Mouse (Mus musculus) hindlimb bud, embryonic 11.5 days (tissue): Measurements from ENCODE around the gene Cpt1c.

Experiments used
- DNase-seq: peaks from one replicate; pipeline ENCODE4 v3.0.0-alpha.2; 2012; ENCODE audit warnings: low read depth, low spot score; ENCODE audit errors: extremely low spot score

Cpt1c gene

DNA sequence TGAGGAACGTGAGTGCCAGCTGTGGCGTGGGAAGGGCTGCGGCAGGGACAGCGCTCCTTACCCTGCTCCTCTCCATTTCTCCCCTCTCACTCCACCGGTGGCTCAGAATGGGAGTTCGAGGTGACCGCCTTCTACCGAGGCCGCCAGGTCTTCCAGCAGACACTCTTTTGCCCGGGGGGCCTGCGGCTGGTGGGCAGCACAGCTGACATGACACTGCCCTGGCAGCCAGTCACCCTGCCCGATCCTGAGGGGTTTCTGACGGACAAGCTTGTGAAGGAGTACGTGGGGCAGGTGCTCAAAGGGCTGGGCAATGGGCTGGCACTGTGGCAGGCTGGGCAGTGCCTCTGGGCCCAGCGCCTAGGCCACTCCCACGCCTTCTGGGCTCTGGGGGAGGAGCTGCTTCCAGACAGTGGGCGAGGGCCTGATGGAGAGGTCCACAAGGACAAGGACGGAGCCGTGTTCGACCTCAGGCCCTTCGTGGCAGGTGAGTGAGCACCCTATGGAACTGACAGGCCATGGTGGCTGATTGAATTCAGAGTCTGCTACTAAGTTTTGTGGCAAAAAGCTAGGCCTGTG is 26.0 kb upstream of the Cpt1c start:
- no peak for DNase-seq

GRCm38 (mm10) chr7:44999753-45000152 is 25.1 kb upstream of the Cpt1c start:
- DNase-seq = no peak

DNA sequence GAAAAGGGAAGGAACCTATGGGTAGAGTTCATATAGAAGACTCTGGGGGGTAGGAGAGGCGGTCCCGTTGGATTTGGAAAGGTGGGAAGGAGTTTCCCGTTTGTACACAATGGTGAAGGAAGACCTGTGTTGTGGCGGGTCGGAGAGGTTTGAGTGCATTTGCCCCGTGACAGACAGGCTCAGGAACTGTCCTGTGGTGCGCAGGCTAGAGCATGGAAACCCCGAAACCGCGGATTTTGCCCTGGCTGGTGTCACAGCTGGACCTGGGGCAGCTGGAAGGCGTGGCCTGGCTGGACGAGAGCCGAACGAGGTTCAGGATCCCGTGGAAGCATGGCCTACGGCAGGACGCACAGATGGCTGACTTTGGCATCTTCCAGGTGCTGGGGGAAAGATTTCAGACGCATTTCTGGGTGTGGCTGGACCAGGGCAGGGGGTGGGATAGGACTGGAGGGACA is 23.9 kb upstream of the Cpt1c start, which contains the start of gene Bcl2l12:
Gene Bcl2l12 (minus strand): TSS at position 212 of the 455 bp plus-strand sequence.
- DNase-seq = no peak

GRCm38 (mm10) chr7:44997940-44998428 is 23.3 kb upstream of the Cpt1c start:
- DNase-seq = no peak

DNA sequence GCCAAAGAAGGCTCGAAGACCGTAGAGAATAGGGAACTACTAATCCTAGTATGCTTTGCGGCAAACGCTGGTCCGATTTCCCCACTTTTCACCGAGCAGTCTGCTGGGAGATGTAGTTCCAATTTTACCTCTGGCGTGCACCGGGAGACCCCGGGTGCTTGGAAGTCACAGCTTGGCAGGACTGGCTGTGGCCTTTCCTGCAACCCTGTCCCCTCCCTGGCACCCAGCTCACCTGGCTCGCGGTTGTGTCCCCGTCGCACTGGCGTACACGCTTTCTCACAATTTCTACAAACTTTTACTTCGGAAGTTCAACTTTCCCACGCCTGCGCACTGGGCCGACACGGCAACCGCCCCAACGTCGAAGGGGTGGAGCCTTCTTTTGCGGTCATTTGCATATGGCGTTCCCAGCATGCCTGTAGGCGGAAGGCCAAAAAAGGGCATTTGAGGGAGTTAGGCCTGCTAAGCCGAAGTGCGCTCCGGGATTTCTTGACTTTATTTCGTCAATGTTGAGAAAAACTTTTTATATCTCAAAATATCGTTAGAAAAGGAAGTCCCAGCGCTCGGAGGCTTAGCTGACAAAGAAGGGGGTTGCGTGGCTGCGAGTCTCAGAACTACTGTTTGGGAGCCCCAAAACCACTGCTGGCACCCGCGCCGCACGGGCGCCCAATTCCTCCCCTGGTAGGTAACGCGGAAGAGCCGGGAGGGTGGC is 22.7 kb upstream of the Cpt1c start, which contains the start of gene Irf3:
Gene Irf3 (plus strand): TSS at position 418 of the 709 bp plus-strand sequence.
- DNase-seq = peak; percentile 96

DNA sequence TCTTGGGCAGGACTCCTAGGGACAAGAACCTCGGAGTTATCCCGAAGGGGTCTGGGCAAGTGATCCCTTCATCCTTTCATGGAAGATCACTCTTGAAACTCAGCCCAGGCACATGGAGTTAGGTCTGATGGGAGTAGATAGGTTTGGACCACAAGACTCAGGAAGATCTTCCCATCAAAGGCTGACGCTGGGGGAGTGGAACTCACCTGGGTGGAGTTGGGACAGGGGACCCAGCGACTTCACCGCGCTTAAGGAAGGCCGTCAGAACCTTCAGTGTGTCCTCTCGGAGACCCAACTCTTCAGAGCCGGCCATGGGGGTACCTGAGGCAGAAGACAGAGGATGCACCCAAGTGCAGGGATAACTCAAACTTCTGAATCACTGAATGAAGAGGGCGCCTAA is 22.0 kb upstream of the Cpt1c start:
- no peak for DNase-seq

DNA sequence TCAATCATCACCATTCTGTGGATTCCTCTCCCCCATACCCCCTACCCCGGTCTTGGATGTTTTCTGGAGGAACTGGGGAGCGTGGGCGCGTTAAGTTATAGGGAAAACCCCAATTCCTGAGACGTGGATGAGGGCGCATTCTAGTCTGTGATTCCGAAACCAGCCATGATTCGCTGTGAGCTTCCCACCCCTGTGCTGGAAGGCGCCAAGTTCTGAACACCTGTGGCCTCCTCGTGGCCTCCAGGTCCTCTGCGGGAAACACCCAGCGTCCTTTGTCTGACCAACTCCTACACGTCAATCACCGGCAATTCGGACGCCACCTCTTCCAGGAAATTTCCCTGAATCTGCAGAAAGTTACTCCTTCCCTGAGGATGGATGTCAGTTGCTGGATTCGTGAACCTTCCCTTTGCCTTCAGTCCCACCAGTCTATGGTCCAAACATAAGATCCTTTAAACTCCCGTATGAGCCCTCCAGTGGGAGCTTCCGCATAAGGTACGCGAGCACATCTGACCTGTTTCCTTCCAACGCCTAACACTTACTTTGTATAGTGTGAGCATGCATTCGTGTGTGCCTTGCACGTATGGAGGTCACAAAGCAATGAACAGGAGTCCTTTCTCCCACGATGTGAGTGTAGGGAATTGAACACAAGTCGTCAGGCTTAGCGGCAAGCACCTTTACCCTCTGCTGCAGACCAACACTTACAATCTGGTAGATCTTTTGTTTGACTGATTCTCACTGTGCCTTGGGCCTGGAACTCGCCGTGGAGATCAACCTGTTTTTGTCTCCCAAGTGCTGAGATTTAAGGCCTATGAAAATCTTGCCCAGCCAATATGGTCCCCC is 12.4 kb upstream of the Cpt1c start:
- DNase-seq = peak; percentile 64

- peak; percentile 98 for DNase-seq
Measured at GRCm38 (mm10) chr7:44986192-44986878, 11.7 kb upstream of the Cpt1c start, which contains the start of gene Prmt1. Gene Prmt1, minus strand, starts transcription at chr7:44986568.

DNA sequence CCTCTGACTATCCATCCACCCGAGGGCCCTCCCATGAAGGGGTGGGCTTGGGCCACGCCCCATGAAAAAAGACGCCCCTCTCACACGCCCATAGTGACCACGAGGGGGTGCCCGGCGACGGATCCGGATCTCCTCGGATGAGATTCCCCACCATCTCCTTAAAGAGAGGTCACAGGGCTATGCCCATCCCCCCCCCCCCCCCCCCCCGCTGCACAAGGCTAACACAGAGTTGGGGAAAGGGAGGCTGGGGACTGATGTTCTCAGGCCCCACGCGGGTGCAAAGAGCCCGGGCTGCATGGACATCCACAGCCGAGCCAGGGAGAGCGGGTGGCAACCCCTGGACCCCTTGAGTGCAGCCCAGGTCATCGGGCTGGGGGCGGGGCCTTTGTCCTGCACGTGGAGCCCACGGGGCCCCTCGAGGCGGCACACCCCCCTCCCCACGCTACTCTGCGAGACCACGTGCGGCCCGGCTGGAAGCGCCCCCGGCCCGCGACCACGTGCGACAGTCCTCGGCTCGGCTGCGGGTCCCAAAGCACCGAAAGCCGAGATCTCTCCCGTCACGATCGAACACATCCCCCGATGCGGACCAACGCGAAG is 11.0 kb upstream of the Cpt1c start:
- DNase-seq = no peak

DNA sequence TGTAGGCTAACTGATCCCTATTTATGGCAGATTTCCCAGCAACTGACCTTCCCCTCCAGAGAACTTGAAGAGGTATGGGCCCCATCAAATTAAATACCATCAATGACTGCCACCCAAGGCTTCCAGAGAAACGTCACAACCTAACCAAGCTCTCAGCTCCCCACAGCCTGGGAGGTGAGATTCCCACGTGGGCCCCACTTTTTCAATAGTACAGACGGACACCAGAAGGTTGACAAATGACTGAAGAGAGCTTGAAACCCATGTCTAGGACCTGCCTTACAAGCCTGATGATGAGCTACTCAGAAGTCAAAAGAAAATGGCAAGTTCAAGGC is 10.1 kb upstream of the Cpt1c start:
- DNase-seq = no peak

- DNase-seq = no peak
Measured at GRCm38 (mm10) chr7:44983944-44984832, 9.5 kb upstream of the Cpt1c start.

- no peak for DNase-seq
Measured at GRCm38 (mm10) chr7:44983085-44983484, 8.4 kb upstream of the Cpt1c start.

GRCm38 (mm10) chr7:44981539-44981938 is 6.9 kb upstream of the Cpt1c start:
- no peak for DNase-seq

GRCm38 (mm10) chr7:44978300-44978699 is 3.6 kb upstream of the Cpt1c start:
- no peak for DNase-seq

DNA sequence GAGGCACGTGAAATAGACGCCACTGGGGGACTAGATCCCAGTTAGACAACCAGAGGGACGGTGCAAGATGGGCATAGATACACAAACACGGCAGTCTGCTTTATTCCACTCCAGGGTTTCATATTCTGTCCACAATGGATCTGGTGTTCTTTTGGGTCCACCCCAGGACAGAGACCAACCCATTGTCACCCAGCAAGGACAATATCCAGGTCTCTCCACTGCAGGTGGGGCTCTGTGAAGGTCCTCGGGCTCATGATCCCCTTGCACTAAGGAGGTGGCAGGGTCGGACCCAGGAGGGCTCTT is 417 bp upstream of the Cpt1c start:
- no peak for DNase-seq

DNA sequence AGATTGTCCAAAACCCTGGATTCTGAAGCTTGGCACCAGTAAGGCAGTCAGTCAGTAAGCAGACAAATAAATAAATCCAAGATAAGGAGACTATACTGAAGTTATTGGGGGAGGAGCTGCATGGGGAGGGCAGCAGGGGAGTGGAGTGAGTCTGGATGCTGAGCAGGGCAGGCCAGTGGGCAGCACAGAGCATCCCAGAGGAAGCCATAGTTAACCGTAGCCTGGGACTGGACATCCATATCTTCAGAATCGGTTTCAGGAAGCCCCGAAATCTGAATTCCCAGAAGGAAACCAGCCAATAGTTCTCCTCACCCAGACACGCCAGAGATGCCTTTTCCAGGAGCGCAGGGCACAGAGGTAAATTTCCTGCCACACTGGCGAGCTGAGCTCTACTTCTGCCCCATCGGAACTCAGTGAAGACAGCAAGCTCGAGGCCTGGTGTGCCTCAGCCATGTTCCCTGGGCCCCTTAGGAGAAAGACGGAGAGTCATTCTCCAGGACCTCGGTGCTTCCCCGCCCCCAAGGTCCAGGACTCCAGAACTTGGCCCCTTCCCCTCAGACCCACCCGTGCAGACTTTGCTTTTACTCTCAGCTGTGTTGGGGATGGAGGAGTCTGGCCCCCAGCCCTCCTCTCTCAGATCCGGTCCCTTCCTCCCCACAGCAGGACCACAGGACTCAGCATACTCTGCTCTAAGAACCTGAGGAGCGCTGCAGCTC is 1.1 kb downstream of the Cpt1c start:
- no peak for DNase-seq

DNA sequence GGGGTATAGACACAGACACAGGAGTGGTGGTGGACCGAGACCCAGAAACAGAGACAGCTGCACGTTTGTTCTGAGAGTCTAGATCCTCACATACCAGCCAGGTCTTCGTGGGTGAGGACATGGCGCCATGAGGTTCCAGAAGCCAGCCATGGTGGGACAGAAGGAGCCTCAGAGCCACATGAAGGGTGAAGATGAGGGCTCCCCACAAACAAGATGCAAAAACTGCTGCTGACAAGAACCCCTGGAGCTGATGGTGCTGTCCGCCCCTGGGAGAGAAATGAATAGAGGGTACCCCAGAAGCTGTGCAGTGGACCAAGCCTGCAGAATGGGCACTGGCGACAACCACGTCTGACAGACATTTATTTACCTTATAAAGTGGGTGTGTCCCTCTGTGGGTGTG is 3.5 kb downstream of the Cpt1c start:
- no peak for DNase-seq

GRCm38 (mm10) chr7:44970231-44970691 is 4.4 kb downstream of the Cpt1c start:
- no peak for DNase-seq

DNA sequence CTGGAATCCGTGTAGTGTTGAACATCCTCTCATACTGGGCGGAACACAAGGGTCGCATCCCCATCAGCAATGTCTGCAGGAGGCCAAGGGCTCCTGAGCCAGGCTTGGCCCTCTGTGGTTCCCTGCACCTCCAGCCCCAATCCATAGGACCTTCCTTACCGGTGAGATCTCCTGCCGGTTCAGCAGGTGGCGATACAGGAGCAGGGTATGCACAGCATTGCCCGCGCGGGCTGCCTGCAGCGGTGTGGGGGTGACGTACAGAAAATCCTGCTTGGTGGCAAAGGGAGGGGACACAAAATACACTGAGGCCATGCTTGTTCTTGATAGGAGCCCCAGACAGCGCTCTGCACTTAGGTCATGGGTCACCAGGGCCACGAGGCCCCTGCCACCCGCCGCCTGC is 8.0 kb downstream of the Cpt1c start:
- no peak for DNase-seq
